Mouse (Mus musculus): Measurements from ENCODE around the gene Zfp983. TPM values are rescaled to one million over a fixed set of nuclear protein-coding genes. Genes with fewer than 3 reads are reported as not detected.
"Not testable (repeated sequence)": the region's sequence is repeated elsewhere in the genome, so short reads cannot be mapped to it uniquely, and the experiment has no call there.

Gene Zfp983
- polyA plus RNA-seq, 1 experiment, result 0.55 TPM

- Histone ChIP-seq H3K27me3 (ENCODE audit: control insufficient read depth, insufficient read depth, low read length) (no peaks in the 10 kb centered on the region), H3K36me3 (ENCODE audit: control insufficient read depth, insufficient read depth, low read length) (no peaks in the 10 kb centered on the region), H3K4me3 (ENCODE audit: extremely low read depth, insufficient read depth, insufficient read length) (peak overlapping the region; percentile 59), H3K27ac (ENCODE audit: insufficient read depth, low read length) (peak overlapping the region; percentile 72), H3K4me1 (ENCODE audit: control insufficient read depth, insufficient read depth, insufficient read length) (no peaks in the 10 kb centered on the region)
- DNase-seq (ENCODE audit: low read depth in 1 of 2, low spot score in 2 of 2), result peak; percentile 84 to 93
- WGBS, result 1% methylated on average over 9 of the region's 9 CpGs
- TF ChIP-seq POLR2A (IDR thresholded peaks at IDR 0.05; ENCODE audit: low read depth, low read length), result no peak
- TF ChIP-seq CTCF (IDR thresholded peaks at IDR 0.05; ENCODE audit: extremely low read depth, insufficient read depth, insufficient read length, insufficient replicate concordance), result peak; percentile 26; the same call in 1 of the 2 replicates
These were observed 29.0 kb downstream of the Zfp983 start for GRCm38 (mm10) chr17:21679273-21680018.

- not testable (repeated sequence) for H3K27me3 ChIP-seq (ENCODE audit: control insufficient read depth, insufficient read depth, low read length); H3K4me1 ChIP-seq (ENCODE audit: control insufficient read depth, insufficient read depth, insufficient read length); H3K36me3 ChIP-seq (ENCODE audit: control insufficient read depth, insufficient read depth, low read length); DNase-seq (ENCODE audit: low read depth in 1 of 2, low spot score in 2 of 2)
- peak overlapping the region; percentile 72 for H3K27ac ChIP-seq (ENCODE audit: insufficient read depth, low read length)
- WGBS, result 1% methylated on average over 10 of the region's 10 CpGs
- peak overlapping the region; percentile 59 for H3K4me3 ChIP-seq (ENCODE audit: extremely low read depth, insufficient read depth, insufficient read length)
These were observed 29.6 kb downstream of the Zfp983 start for GRCm38 (mm10) chr17:21680019-21680376.

- TF ChIP-seq CTCF (IDR thresholded peaks at IDR 0.05; ENCODE audit: extremely low read depth, insufficient read depth, insufficient read length, insufficient replicate concordance) (no peak), POLR2A (IDR thresholded peaks at IDR 0.05; ENCODE audit: low read depth, low read length) (no peak)
- H3K36me3 ChIP-seq (ENCODE audit: control insufficient read depth, insufficient read depth, low read length), result peaks cover 2% of the 10 kb centered on the region; the same call in 1 of the 2 replicates
- 95% methylated on average over 3 of the region's 3 CpGs for WGBS
- DNase-seq (ENCODE audit: low read depth in 1 of 2, low spot score in 2 of 2), result no peak
- H3K4me1 ChIP-seq (ENCODE audit: control insufficient read depth, insufficient read depth, insufficient read length), result no peaks in the 10 kb centered on the region
- H3K27ac ChIP-seq (ENCODE audit: insufficient read depth, low read length), result no peak within 1 kb of the TSS
- no peaks in the 10 kb centered on the region for H3K27me3 ChIP-seq (ENCODE audit: control insufficient read depth, insufficient read depth, low read length)
- no peak within 1 kb of the TSS for H3K4me3 ChIP-seq (ENCODE audit: extremely low read depth, insufficient read depth, insufficient read length)
These were observed 41.1 kb downstream of the Zfp983 start, which contains the start of gene Gm10226 for GRCm38 (mm10) chr17:21691560-21691959. Gm10226 (plus strand) TSS chr17:21691860.

GRCm38 (mm10) chr17:21693342-21693741 lies 42.9 kb downstream of the Zfp983 start:
- Histone ChIP-seq H3K4me3 (ENCODE audit: extremely low read depth, insufficient read depth, insufficient read length) (no peak overlapping the region), H3K27me3 (ENCODE audit: control insufficient read depth, insufficient read depth, low read length) (no peaks in the 10 kb centered on the region), H3K27ac (ENCODE audit: insufficient read depth, low read length) (no peak overlapping the region), H3K4me1 (ENCODE audit: control insufficient read depth, insufficient read depth, insufficient read length) (no peaks in the 10 kb centered on the region), H3K36me3 (ENCODE audit: control insufficient read depth, insufficient read depth, low read length) (peaks cover 2% of the 10 kb centered on the region; the same call in 1 of the 2 replicates)
- TF ChIP-seq POLR2A (IDR thresholded peaks at IDR 0.05; ENCODE audit: low read depth, low read length) (no peak), CTCF (IDR thresholded peaks at IDR 0.05; ENCODE audit: extremely low read depth, insufficient read depth, insufficient read length, insufficient replicate concordance) (no peak)
- WGBS, result 82% methylated on average over 3 of the region's 3 CpGs
- DNase-seq (ENCODE audit: low read depth in 1 of 2, low spot score in 2 of 2), result no peak

GRCm38 (mm10) chr17:21696073-21696472 lies 45.6 kb downstream of the Zfp983 start:
- Histone ChIP-seq H3K36me3 (ENCODE audit: control insufficient read depth, insufficient read depth, low read length) (peaks cover 2% of the 10 kb centered on the region; the same call in 1 of the 2 replicates), H3K4me3 (ENCODE audit: extremely low read depth, insufficient read depth, insufficient read length) (no peak overlapping the region), H3K27me3 (ENCODE audit: control insufficient read depth, insufficient read depth, low read length) (no peaks in the 10 kb centered on the region), H3K27ac (ENCODE audit: insufficient read depth, low read length) (no peak overlapping the region), H3K4me1 (ENCODE audit: control insufficient read depth, insufficient read depth, insufficient read length) (no peaks in the 10 kb centered on the region)
- TF ChIP-seq CTCF (IDR thresholded peaks at IDR 0.05; ENCODE audit: extremely low read depth, insufficient read depth, insufficient read length, insufficient replicate concordance) (no peak), POLR2A (IDR thresholded peaks at IDR 0.05; ENCODE audit: low read depth, low read length) (no peak)
- DNase-seq (ENCODE audit: low read depth in 1 of 2, low spot score in 2 of 2), result no peak

- H3K4me3 ChIP-seq (ENCODE audit: extremely low read depth, insufficient read depth, insufficient read length), result no peak overlapping the region
- no peaks in the 10 kb centered on the region for H3K27me3 ChIP-seq (ENCODE audit: control insufficient read depth, insufficient read depth, low read length)
- no peak for DNase-seq (ENCODE audit: low read depth in 1 of 2, low spot score in 2 of 2)
- no peaks in the 10 kb centered on the region for H3K36me3 ChIP-seq (ENCODE audit: control insufficient read depth, insufficient read depth, low read length)
- H3K27ac ChIP-seq (ENCODE audit: insufficient read depth, low read length), result no peak overlapping the region
- no peaks in the 10 kb centered on the region for H3K4me1 ChIP-seq (ENCODE audit: control insufficient read depth, insufficient read depth, insufficient read length)
- no peak for TF ChIP-seq CTCF (IDR thresholded peaks at IDR 0.05; ENCODE audit: extremely low read depth, insufficient read depth, insufficient read length, insufficient replicate concordance)
- TF ChIP-seq POLR2A (IDR thresholded peaks at IDR 0.05; ENCODE audit: low read depth, low read length), result no peak
- 40% methylated on average over 5 of the region's 5 CpGs for WGBS
These were observed 52.1 kb downstream of the Zfp983 start for GRCm38 (mm10) chr17:21702281-21703240.

Measured in spleen, adult 2 months (tissue).